Mouse (Mus musculus) forebrain, postnatal 0 days (tissue): ENCODE measurements around the gene Preb. TPM values are rescaled to one million over a fixed set of nuclear protein-coding genes. Genes with fewer than 3 reads are reported as not detected.
A peak's percentile ranks its signal among the peaks of the same experiment; 100 is the strongest.

Experiments used
- ATAC-seq: fragments of 200-750 bp; cut with Nextera tagmentation; 2 replicates; pipeline ENCODE4 v1.8.0; 2017; ENCODE audit warnings: mild to moderate bottlenecking, moderate library complexity
- DNase-seq: peaks from one replicate; pipeline ENCODE4 v3.0.0-alpha.2; 2015
- H3K27ac ChIP-seq: fragments of 300-500 bp; sonication (generic); 2 replicates; pipeline ENCODE4 v1.5.1; 2014; ENCODE audit warnings: low read depth, mild to moderate bottlenecking, antibody characterized with exemption, low read length, moderate library complexity, mixed read lengths
- H3K27me3 ChIP-seq: fragments of 300-500 bp; sonication (generic); 2 replicates; pipeline ENCODE4 v1.6.1; 2014; ENCODE audit warnings: mild to moderate bottlenecking, low read length, mixed read lengths; ENCODE audit not compliant: insufficient read depth
- H3K36me3 ChIP-seq: fragments of 300-500 bp; sonication (generic); 2 replicates; pipeline ENCODE4 v1.6.1; 2014; ENCODE audit warnings: mild to moderate bottlenecking, moderate library complexity; ENCODE audit not compliant: insufficient read depth
- H3K4me1 ChIP-seq: fragments of 300-500 bp; sonication (generic); 2 replicates; pipeline ENCODE4 v1.6.1; 2014; ENCODE audit warnings: antibody characterized with exemption; ENCODE audit not compliant: insufficient read depth
- H3K4me2 ChIP-seq: fragments of 300-500 bp; sonication (generic); 2 replicates; pipeline ENCODE4 v1.6.1; 2014; ENCODE audit warnings: low read depth, mild to moderate bottlenecking, moderate library complexity
- H3K4me3 ChIP-seq: fragments of 300-500 bp; sonication (generic); 2 replicates; pipeline ENCODE4 v1.5.1; 2014; ENCODE audit warnings: low read depth, low read length, mixed read lengths
- H3K9ac ChIP-seq: fragments of 300-500 bp; sonication (generic); 2 replicates; pipeline ENCODE4 v1.6.1; 2014; ENCODE audit warnings: mild to moderate bottlenecking
- H3K9me3 ChIP-seq: fragments of 300-500 bp; sonication (generic); 2 replicates; pipeline ENCODE4 v1.6.1; 2016; ENCODE audit warnings: low read length
- CTCF ChIP-seq: sonication (generic); IDR thresholded peaks from 2 replicates; pipeline ENCODE4 v1.5.1; 2016; ENCODE audit warnings: antibody characterized with exemption, control low read depth, low read depth
- WGBS: fragments of 180-500 bp; shearing (Covaris S2); extraction: QIAGEN DNeasy Blood & Tissue Kit; methylation state at CpG from one replicate; pipeline ENCODE4 v1.1.7; 2014; 5-methylcytosine and 5-hydroxymethylcytosine counted together
- polyA plus RNA-seq: library from polyadenylated mRNA; unstranded; fragments of >200 nt; fragmentation: Nextera tagmentation; extraction: Ambion mirVana; gene quantifications from 2 replicates; pipeline ENCODE4 v1.2.1, GENCODE M21; 2015
- total RNA-seq: library from RNA; depleted of rRNA; stranded (reverse); fragments of >200 nt; gene quantifications from 2 replicates; pipeline ENCODE4 v1.2.3, GENCODE M21; 2014

The Preb gene
- total and polyA plus RNA-seq, 2 experiments from 2014 or later: 42.7 to 77.0 TPM

DNA sequence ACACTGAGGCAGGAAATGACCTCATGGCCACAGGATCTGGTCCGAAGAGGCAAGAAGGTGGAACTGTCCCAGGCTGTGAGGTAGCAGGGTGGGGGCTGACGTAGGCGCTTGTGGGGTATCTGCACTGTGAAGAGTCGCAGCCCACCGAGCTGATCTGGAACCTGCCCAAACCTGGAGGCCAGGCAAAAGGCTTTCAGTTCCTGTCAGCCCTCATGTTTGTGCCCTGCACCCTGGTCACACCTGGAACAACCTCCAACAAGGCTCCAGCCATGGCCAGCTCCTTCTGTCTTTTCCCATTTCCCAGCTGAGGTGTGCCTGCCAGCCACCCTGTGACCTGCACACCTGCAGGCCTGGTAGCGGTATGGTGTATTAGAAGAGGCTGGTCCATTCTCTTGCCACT is 2.3 kb downstream of the Preb start:
- peaks cover 46% of the 10 kb centered on the region for H3K36me3 ChIP-seq
- ATAC-seq: no peak
- H3K27me3 ChIP-seq: no peaks in the 10 kb centered on the region
- H3K9ac ChIP-seq: no peak overlapping the region
- no peak for DNase-seq
- WGBS: 96% methylated on average over 6 of the region's 6 CpGs
- H3K4me1 ChIP-seq: peaks cover 9% of the 10 kb centered on the region; the same call in 1 of the 2 replicates
- no peak overlapping the region for H3K4me3 ChIP-seq
- TF ChIP-seq CTCF: no peak
- H3K9me3 ChIP-seq: no peaks in the 10 kb centered on the region
- H3K27ac ChIP-seq: no peak overlapping the region
- H3K4me2 ChIP-seq: peak overlapping the region; percentile 10; the same call in 1 of the 2 replicates

DNA sequence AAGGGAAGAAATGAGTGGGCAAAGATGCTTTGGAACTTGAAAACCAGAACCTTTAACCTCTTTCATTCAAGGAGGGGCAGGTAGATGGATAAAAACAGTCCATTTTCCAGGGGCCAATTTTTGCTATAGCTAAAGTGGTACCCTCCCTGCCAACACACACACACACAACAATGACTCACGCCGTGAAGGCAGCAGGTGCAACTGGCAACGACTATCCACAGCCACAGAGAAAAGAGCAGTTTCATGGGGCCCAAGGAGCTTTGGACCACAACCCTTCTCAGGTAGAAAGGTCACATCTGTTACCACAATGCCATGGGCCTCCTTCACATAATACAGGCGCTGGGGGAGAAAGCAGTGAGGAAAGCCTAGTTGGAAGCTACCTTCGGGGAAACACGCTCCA is 4.4 kb downstream of the Preb start:
- 94% methylated on average over 6 of the region's 6 CpGs for WGBS
- Histone ChIP-seq H3K27me3 (no peaks in the 10 kb centered on the region), H3K4me1 (peaks cover 11% of the 10 kb centered on the region), H3K9me3 (no peaks in the 10 kb centered on the region), H3K27ac (no peak overlapping the region), H3K4me2 (no peak overlapping the region), H3K36me3 (peaks cover 59% of the 10 kb centered on the region), H3K9ac (no peak overlapping the region), H3K4me3 (no peak overlapping the region)
- DNase-seq (no peak), ATAC-seq (no peak)
- TF ChIP-seq CTCF: no peak

DNA sequence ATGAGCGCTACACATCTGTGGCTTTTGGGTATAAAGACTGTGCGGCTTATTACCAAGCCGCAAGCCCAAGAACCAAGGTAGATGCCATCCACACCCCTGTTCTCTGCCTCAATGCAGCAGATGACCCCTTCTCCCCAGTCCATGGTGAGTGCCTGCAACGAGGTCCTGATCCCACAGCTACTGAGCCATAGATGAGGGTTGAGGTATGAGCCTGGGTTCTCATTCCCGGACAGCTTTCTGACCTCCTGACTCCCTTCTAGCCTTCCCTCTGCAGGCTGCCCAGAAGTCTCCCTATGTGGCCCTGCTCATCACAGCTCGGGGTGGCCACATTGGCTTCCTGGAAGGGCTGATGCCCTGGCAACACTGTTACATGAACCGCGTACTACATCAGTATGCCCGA is 5.6 kb downstream of the Preb start:
- no peak for TF ChIP-seq CTCF
- Histone ChIP-seq H3K9me3 (no peaks in the 10 kb centered on the region), H3K4me2 (no peak overlapping the region), H3K27me3 (no peaks in the 10 kb centered on the region), H3K4me3 (no peak overlapping the region), H3K4me1 (peaks cover 16% of the 10 kb centered on the region), H3K36me3 (peaks cover 59% of the 10 kb centered on the region), H3K9ac (no peak overlapping the region), H3K27ac (no peak overlapping the region)
- WGBS: 94% methylated on average over 9 of the region's 9 CpGs
- ATAC-seq (no peak), DNase-seq (no peak)

DNA sequence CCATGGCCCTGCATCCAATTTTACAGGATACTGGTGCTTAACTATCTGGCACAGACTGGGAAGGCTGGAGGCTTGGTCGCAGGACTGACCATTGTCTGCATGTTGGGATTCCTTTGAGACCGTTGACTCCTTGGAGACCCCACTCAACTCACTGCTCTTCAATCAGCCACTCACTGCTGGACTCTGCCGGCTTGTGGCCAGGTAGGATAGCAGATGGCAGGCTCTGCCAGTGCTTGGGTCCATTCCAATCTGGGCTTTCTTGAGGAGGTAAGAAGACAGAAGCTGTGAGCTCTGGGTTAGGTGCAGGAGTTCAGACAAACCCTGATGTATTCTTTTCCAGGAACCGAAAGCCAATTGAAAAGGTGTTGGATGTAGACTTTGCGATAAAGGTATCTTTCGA is 6.1 kb downstream of the Preb start:
- Histone ChIP-seq H3K4me2 (no peak overlapping the region), H3K9ac (no peak overlapping the region), H3K27me3 (no peaks in the 10 kb centered on the region), H3K4me3 (no peak overlapping the region), H3K9me3 (no peaks in the 10 kb centered on the region), H3K27ac (no peak overlapping the region), H3K36me3 (peaks cover 59% of the 10 kb centered on the region), H3K4me1 (peaks cover 17% of the 10 kb centered on the region)
- no peak for TF ChIP-seq CTCF
- WGBS: 95% methylated on average over 6 of the region's 6 CpGs
- no peak for ATAC-seq
- no peak for DNase-seq

DNA sequence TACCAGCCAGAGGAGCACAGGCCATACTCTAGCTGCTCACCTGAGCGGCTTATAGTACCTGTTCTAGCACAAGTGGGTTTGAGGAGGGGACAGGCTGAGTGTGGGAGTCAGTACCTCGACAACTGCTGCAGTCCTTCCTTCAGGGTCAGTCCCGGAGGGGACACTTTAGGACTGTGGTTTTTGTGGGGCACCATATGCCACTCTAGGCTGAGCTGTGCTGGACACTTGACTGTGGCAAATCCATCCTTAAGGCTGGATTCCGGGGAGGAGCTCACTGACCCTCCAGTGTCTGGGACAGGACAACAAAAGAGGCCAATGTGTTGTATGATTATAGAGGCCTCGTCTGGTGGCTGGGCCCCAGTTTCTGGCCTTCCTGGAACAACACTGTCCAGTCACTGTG is 7.6 kb downstream of the Preb start:
- no peak overlapping the region for H3K4me2 ChIP-seq
- no peaks in the 10 kb centered on the region for H3K9me3 ChIP-seq
- H3K27ac ChIP-seq: no peak overlapping the region
- H3K9ac ChIP-seq: no peak overlapping the region
- no peaks in the 10 kb centered on the region for H3K27me3 ChIP-seq
- no peak overlapping the region for H3K4me3 ChIP-seq
- no peak for TF ChIP-seq CTCF
- H3K4me1 ChIP-seq: peaks cover 13% of the 10 kb centered on the region; the same call in 1 of the 2 replicates
- DNase-seq (no peak), ATAC-seq (no peak)
- H3K36me3 ChIP-seq: peaks cover 46% of the 10 kb centered on the region
- WGBS: 86% methylated on average over 5 of the region's 5 CpGs

DNA sequence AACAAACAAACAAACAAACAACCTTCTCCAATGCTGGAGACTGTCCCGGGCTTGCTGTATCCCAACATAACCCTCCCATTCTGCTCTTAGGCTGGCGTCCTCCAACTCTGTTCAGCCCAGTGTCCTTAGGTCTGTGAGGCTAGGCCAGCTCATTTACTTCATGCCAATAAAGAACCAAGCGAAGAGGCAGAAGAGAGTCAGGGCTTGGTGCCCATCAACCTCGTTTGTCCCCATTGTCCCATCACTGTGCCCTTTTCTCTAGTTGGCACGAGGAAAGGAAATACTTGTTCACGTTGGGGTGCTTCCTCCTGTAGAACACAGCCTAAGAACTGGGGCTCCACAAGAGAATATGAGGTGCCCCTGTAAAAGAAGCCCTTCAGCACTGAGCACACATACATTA is 8.5 kb downstream of the Preb start:
- peaks cover 44% of the 10 kb centered on the region for H3K36me3 ChIP-seq
- no peaks in the 10 kb centered on the region for H3K9me3 ChIP-seq
- no peak for TF ChIP-seq CTCF
- DNase-seq (no peak), ATAC-seq (no peak)
- H3K4me1 ChIP-seq: peaks cover 13% of the 10 kb centered on the region; the same call in 1 of the 2 replicates
- 74% methylated on average over 6 of the region's 6 CpGs for WGBS
- no peak overlapping the region for H3K9ac ChIP-seq
- no peaks in the 10 kb centered on the region for H3K27me3 ChIP-seq
- H3K4me2 ChIP-seq: no peak overlapping the region
- H3K27ac ChIP-seq: no peak overlapping the region
- no peak overlapping the region for H3K4me3 ChIP-seq

DNA sequence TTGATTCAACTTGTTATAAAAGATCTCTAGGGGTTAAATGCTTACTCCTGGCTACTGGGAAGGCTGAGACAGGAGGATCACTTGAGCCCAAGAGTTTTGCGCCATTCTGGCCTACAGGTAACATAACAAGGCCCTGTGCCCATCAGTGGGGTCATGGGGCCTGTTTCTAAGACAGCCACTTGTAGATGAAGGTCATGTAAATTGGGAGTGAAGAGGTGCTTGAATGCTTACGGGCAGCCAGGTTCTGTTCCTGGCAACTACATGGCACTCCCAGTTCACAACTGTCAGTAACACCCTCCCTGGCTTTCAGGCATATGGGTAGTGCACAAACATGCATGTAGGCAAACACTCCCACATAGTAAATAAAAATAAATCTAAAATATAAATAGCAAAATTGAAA is 9.2 kb downstream of the Preb start:
- 86% methylated on average over 2 of the region's 2 CpGs for WGBS
- peak overlapping the region; percentile 46; the same call in 1 of the 2 replicates for H3K4me3 ChIP-seq
- no peaks in the 10 kb centered on the region for H3K27me3 ChIP-seq
- TF ChIP-seq CTCF: no peak
- DNase-seq: no peak
- H3K4me1 ChIP-seq: peaks cover 13% of the 10 kb centered on the region; the same call in 1 of the 2 replicates
- H3K4me2 ChIP-seq: no peak overlapping the region
- no peak for ATAC-seq
- H3K27ac ChIP-seq: no peak overlapping the region
- H3K9ac ChIP-seq: no peak overlapping the region
- peaks cover 42% of the 10 kb centered on the region for H3K36me3 ChIP-seq
- no peaks in the 10 kb centered on the region for H3K9me3 ChIP-seq
